Mouse (Mus musculus): ENCODE measurements at regions not wholly inside any gene's neighbourhood (a gene's known extent, or its start where the extent isn't known, plus 50 kb on each side); places are given as distances from the start of the nearest gene placed in this dataset.

DNA sequence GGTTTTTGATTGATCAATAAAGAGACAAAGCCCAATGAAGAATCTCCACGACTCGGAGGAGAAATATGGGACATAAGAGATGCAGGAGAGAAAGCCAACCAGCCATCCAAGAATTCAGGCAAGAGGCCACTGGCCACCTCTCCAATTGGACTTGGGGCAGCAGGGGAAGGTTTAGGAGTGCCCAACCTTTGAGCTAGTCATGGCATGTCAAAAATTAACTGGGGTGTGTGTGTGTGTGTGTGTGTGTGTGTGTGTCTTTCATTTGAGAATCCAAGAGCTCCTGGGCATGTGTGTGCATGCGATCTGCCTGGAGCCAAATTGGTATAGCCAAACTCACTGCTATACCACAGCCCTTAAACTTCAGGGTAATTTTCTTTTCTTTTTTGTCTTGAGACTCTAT is 51.6 kb upstream of the Cecr2 start:
- DNase-seq (ENCODE audit: low read depth, low spot score), result no peak

GRCm38 (mm10) chr6:120612346-120612745 is 53.8 kb upstream of the Cecr2 start:
- no peak for DNase-seq (ENCODE audit: low read depth, low spot score)

DNA sequence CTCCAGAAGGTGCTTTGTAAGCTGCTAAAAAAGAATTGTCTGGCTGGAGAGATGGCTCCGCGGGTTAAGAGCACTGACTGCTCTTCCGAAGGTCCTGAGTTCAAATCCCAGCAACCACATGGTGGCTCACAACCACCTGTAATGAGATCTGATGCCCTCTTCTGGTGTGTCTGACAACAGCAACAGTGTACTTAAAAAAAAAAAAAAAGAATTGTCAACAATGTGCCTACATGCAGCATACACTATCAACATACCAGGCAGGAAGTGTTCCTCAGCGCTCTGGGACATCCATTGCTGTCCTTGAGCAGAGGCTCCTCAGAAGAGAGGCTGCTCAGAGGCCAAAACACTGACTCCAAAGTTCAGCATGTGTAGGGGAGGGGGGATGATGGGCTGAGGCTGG is 56.3 kb upstream of the Cecr2 start:
- no peak for DNase-seq (ENCODE audit: low read depth, low spot score)

DNA sequence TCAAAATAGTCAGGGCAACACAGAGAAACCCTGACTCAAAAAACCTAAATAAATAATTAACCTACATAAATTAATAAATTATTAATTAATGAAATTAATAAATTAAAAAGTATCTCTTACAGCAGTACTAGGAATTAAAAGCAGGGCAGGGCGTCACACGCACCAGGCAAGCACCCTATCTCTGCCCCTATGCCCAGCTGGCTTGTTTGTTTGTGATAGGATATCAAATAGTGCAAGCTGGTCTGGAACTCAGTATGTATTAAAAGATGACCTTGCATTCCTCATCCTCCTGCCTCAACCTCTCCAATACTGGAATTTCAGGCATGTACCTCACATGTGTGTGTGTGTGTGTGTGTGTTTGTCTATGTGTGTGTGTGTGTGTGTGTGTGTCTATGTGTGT is 60.7 kb upstream of the Cecr2 start:
- no peak for DNase-seq (ENCODE audit: low read depth, low spot score)

GRCm38 (mm10) chr6:120604020-120604958 is 61.9 kb upstream of the Cecr2 start:
- peak; percentile 57 for DNase-seq (ENCODE audit: low read depth, low spot score)

GRCm38 (mm10) chr6:120603454-120603853 is 62.7 kb upstream of the Cecr2 start:
- DNase-seq (ENCODE audit: low read depth, low spot score), result peak; percentile 77

- no peak for DNase-seq (ENCODE audit: low read depth, low spot score)
Measured at GRCm38 (mm10) chr6:120600376-120600775, 65.8 kb upstream of the Cecr2 start.

- peak; percentile 63 for DNase-seq (ENCODE audit: low read depth, low spot score)
Measured at GRCm38 (mm10) chr6:120598471-120598870, 67.4 kb upstream of the Hdhd5 start.

DNA sequence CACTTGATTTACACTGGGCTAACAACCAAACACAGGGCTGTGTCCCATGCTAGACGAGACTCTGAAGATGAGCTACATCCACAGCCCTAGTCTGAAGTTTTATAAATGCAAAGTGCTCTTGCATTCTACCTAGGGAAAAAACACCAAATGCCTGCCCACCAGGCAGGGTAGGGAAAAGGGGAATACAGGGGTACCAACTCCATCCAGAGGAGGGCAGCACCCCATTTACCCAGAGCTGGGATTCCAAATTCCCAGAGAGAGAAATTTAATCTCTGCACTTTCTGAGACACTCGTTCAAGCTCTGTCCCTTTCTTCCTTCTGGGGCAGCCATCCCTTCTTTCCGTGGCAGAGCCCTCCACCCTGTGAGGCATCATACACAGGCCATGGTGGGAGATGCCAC is 66.8 kb upstream of the Hdhd5 start:
- DNase-seq (ENCODE audit: low read depth, low spot score), result no peak

- DNase-seq (ENCODE audit: low read depth, low spot score), result no peak
Measured at GRCm38 (mm10) chr6:120596717-120597116, 65.6 kb upstream of the Hdhd5 start.

DNA sequence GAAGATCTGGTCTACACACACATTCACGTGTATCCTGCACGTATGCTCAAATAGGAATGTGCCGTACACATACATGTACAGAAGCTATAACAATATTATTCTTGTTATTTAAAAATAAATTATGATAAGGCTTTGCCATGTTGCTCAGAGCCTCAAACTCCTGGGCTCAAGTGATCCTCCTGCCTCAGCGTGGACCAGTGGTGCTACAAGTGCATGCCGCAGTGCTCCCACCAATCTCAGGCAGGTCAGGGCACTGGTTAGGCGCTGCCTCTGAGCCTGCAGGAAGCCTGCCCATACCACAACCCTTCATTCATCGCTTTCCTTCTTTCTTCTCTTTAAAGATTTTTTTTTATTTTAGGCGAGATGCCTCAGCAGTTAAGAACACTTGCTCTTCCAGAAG is 63.3 kb upstream of the Hdhd5 start:
- DNase-seq (ENCODE audit: low read depth, low spot score), result no peak

DNA sequence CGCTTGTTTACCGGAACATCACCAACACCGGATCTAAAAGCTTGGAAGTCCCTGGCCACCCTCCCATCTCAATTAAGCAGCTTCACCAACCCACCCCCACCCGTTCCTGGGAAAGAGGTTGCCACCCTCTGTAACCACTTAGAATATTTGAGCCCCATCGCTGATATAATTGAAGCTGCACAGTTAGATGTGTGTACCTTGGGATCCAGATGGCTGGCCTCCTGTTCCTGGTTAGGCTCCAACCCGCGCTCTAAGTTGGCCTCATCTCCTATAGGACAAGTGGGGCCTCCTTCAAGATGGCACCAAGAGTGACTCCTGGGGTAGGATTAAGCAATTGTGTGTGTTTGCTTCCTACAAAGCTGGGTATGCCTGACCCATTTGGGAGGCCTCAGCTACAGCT is 61.6 kb upstream of the Hdhd5 start:
- no peak for DNase-seq (ENCODE audit: low read depth, low spot score)

- no peak for DNase-seq (ENCODE audit: low read depth, low spot score)
Measured at GRCm38 (mm10) chr6:120592031-120592681, 61.0 kb upstream of the Hdhd5 start.

- DNase-seq (ENCODE audit: low read depth, low spot score), result no peak
Measured at GRCm38 (mm10) chr6:120590191-120590590, 59.1 kb upstream of the Hdhd5 start.

- no peak for DNase-seq (ENCODE audit: low read depth, low spot score)
Measured at GRCm38 (mm10) chr6:120588701-120589659, 57.9 kb upstream of the Hdhd5 start.

DNA sequence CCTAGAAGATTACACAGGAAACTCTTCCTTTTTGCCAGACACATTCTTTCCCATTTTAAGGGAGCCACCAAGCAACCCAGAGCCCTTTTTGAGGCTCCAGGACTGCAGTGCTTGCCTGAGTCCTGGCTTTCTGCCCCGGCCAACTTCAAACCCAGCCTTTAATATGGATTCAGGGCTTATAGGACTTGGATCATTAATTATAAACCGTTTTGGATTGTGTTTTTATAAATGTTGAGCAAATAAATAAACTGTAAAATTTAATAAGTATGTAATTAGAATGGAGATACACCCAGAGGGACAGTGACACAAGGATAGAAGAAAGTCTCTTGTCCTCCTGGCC is 54.8 kb upstream of the Hdhd5 start:
- no peak for DNase-seq (ENCODE audit: low read depth, low spot score)

- DNase-seq (ENCODE audit: low read depth, low spot score), result no peak
Measured at GRCm38 (mm10) chr6:120585118-120585940, 54.2 kb upstream of the Hdhd5 start.

- DNase-seq (ENCODE audit: low read depth, low spot score), result no peak
Measured at GRCm38 (mm10) chr6:120581748-120582147, 50.6 kb upstream of the Hdhd5 start.

All from R1 (cell line).